Mouse (Mus musculus) megakaryocyte, embryonic 14.5 days (primary cell): Measurements from ENCODE around the gene Mcrip1.

Source experiments
- FLI1 ChIP-seq: IDR thresholded peaks from 2 replicates; pipeline ENCODE4 v1.6.1; 2012; ENCODE audit warnings: low read length, inconsistent platforms, mixed read lengths
- GATA1 ChIP-seq: IDR thresholded peaks from 3 replicates; pipeline ENCODE4 v1.6.1; 2012; ENCODE audit warnings: mixed read lengths, low read length, inconsistent platforms, borderline replicate concordance

DNA sequence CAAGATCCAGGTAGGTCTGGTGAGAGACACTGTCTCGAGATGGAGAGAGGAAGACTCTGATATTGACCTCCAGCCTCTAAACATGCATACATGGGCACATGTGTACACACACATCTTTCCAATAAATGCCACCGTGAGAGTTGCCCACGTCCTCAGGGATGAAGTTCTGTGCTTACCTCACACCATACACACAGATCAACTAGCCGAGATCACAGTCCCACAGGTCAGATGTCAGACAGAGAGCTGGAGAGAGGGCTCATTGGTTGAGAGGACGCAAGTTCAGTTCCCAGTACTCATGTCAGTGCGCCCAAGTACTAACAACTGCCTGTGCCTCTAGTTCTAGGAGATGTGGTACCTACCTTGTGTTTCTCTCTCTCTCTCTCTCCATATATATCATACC, 48.5 kb downstream of the Mcrip1 start:
- TF ChIP-seq GATA1 (no peak), FLI1 (no peak)
